In genomic region chr4:95849497-95849896, GRCm38 (mm10) we compare ENCODE assay signal across 18 mouse cellular contexts.
DNase-seq lines count a peak whose midpoint lies in the region; ATAC-seq lines count a peak whose summit lies in the region.
"Had no signal": no experiment of that assay in that cellular context is flagged by ENCODE, and none has a peak within 500 bp of the region (broad histone marks: within the 10 kb centered on the region; RNA-seq: fewer than 3 reads in every experiment).

No protein-coding gene starts in this region.

- H3K27me3 ChIP-seq in heart, embryonic 11.5 days (ENCODE audit: control insufficient read depth, insufficient read depth, low read length), result no peaks in the 10 kb centered on the region
- no peaks in the 10 kb centered on the region for H3K27me3 ChIP-seq in lung, embryonic 16.5 days (ENCODE audit: control insufficient read depth, insufficient read depth, low read depth, low read length)
- no peaks in the 10 kb centered on the region for H3K27me3 ChIP-seq in limb, embryonic 15.5 days
- H3K27me3 ChIP-seq in stomach, embryonic 16.5 days (ENCODE audit: control insufficient read depth, insufficient read depth, low read length), result no peaks in the 10 kb centered on the region
- no peaks in the 10 kb centered on the region for H3K27me3 ChIP-seq in neural tube, embryonic 15.5 days (replicated peaks)
- H3K27me3 ChIP-seq: forebrain, embryonic 13.5 days; heart, embryonic 13.5 days; hindbrain, embryonic 15.5 days had no signal

- no peak overlapping the region for H3K27ac ChIP-seq in heart, embryonic 11.5 days (ENCODE audit: low read depth, low read length)
- peak overlapping the region; percentile 74 for H3K27ac ChIP-seq in lung, embryonic 16.5 days (ENCODE audit: low read length)
- no peak overlapping the region for H3K27ac ChIP-seq in limb, embryonic 15.5 days
- no peak overlapping the region for H3K27ac ChIP-seq in stomach, embryonic 16.5 days (ENCODE audit: low read length)
- H3K27ac ChIP-seq in neural tube, embryonic 15.5 days (replicated peaks), result no peak overlapping the region
- H3K27ac ChIP-seq: forebrain, embryonic 13.5 days; heart, embryonic 13.5 days; hindbrain, embryonic 15.5 days had no signal

- no peaks in the 10 kb centered on the region for H3K9me3 ChIP-seq in heart, embryonic 11.5 days (replicated peaks; ENCODE audit: control insufficient read depth, low read length)
- H3K9me3 ChIP-seq in lung, embryonic 16.5 days (ENCODE audit: control insufficient read depth, low read length), result no peaks in the 10 kb centered on the region
- H3K9me3 ChIP-seq in limb, embryonic 15.5 days, result no peaks in the 10 kb centered on the region
- no peaks in the 10 kb centered on the region for H3K9me3 ChIP-seq in stomach, embryonic 16.5 days (replicated peaks; ENCODE audit: control insufficient read depth, low read length)
- no peaks in the 10 kb centered on the region for H3K9me3 ChIP-seq in neural tube, embryonic 15.5 days (replicated peaks)
- H3K9me3 ChIP-seq: forebrain, embryonic 13.5 days; heart, embryonic 13.5 days; hindbrain, embryonic 15.5 days had no signal

- H3K4me3 ChIP-seq in heart, embryonic 11.5 days (ENCODE audit: low read depth, low read length), result no peak overlapping the region
- no peak overlapping the region for H3K4me3 ChIP-seq in lung, embryonic 16.5 days (ENCODE audit: low read length)
- H3K4me3 ChIP-seq in limb, embryonic 15.5 days, result no peak overlapping the region
- no peak overlapping the region for H3K4me3 ChIP-seq in stomach, embryonic 16.5 days (replicated peaks; ENCODE audit: low read length)
- H3K4me3 ChIP-seq in neural tube, embryonic 15.5 days (replicated peaks), result no peak overlapping the region
- H3K4me3 ChIP-seq: forebrain, embryonic 13.5 days; heart, embryonic 13.5 days; hindbrain, embryonic 15.5 days had no signal

- DNase-seq in heart, adult 18-20 months, result peak; percentile 20 to 45
- no peak for DNase-seq in lung, postnatal 25 days (ENCODE audit: low spot score)
- no peak for DNase-seq in left cerebral cortex, postnatal 25 days (ENCODE audit: low spot score in 2 of 2)
- DNase-seq: cerebellum, adult 11 months; kidney, adult 11 months; kidney, postnatal 14 days; lung, adult 18-20 months; midbrain, embryonic 14.5 days; right cerebral cortex, postnatal 25 days; thymus, adult 2 months had no signal

- no peak for ATAC-seq in heart, embryonic 11.5 days (replicated peaks; ENCODE audit: insufficient number of reproducible peaks, low FRiP score, low TSS enrichment)
- peak; percentile 33; the same call in 1 of the 2 replicates for ATAC-seq in lung, embryonic 16.5 days (ENCODE audit: low read depth)
- peak; percentile 67; the same call in 1 of the 2 replicates for ATAC-seq in limb, embryonic 15.5 days (ENCODE audit: insufficient number of reproducible peaks, low FRiP score, low TSS enrichment, low read depth)
- peak; percentile 33; the same call in 1 of the 2 replicates for ATAC-seq in stomach, embryonic 16.5 days (ENCODE audit: insufficient read depth, low FRiP score)
- ATAC-seq in neural tube, embryonic 15.5 days (ENCODE audit: low FRiP score), result no peak
- ATAC-seq: forebrain, embryonic 13.5 days had no signal

- 0 out of 2 replicates have a peak, but pooled peaks cover 9% of the 10 kb centered on the region for H3K4me1 ChIP-seq in heart, embryonic 11.5 days (ENCODE audit: control insufficient read depth, insufficient read depth, low read length)
- H3K4me1 ChIP-seq in lung, embryonic 16.5 days (replicated peaks; ENCODE audit: control insufficient read depth, insufficient read depth, low read length), result peaks cover 22% of the 10 kb centered on the region
- H3K4me1 ChIP-seq in limb, embryonic 15.5 days, result peaks cover 21% of the 10 kb centered on the region
- peaks cover 5% of the 10 kb centered on the region for H3K4me1 ChIP-seq in stomach, embryonic 16.5 days (ENCODE audit: control insufficient read depth, insufficient read depth, low read length)
- no peaks in the 10 kb centered on the region for H3K4me1 ChIP-seq in neural tube, embryonic 15.5 days
- H3K4me1 ChIP-seq: hindbrain, embryonic 15.5 days had no signal

- no peak overlapping the region for H3K4me2 ChIP-seq in heart, embryonic 11.5 days
- H3K4me2 ChIP-seq in lung, embryonic 16.5 days (ENCODE audit: low read depth, low read length), result no peak overlapping the region
- no peak overlapping the region for H3K4me2 ChIP-seq in limb, embryonic 15.5 days
- no peak overlapping the region for H3K4me2 ChIP-seq in stomach, embryonic 16.5 days (ENCODE audit: low read depth, low read length)
- no peak overlapping the region for H3K4me2 ChIP-seq in neural tube, embryonic 15.5 days
- H3K4me2 ChIP-seq: forebrain, embryonic 13.5 days; heart, embryonic 13.5 days; hindbrain, embryonic 15.5 days had no signal

- intact Hi-C loops in left cerebral cortex, postnatal 25 days (cut with DNase I), result no loop called here

- WGBS in heart, embryonic 11.5 days (ENCODE audit: insufficient replicate concordance), result 57% methylated on average over 5 of the region's 5 CpGs
- WGBS in lung, embryonic 16.5 days, result 56% methylated on average over 5 of the region's 5 CpGs
- WGBS in limb, embryonic 15.5 days, result 51% methylated on average over 5 of the region's 5 CpGs
- WGBS in stomach, embryonic 16.5 days, result 74% methylated on average over 5 of the region's 5 CpGs
- WGBS in neural tube, embryonic 15.5 days, result 80% methylated on average over 5 of the region's 5 CpGs

- no peaks in the 10 kb centered on the region for H3K36me3 ChIP-seq in heart, embryonic 11.5 days (ENCODE audit: control insufficient read depth, insufficient read depth, low read length)
- H3K36me3 ChIP-seq in lung, embryonic 16.5 days (ENCODE audit: control insufficient read depth, insufficient read depth, low read length), result no peaks in the 10 kb centered on the region
- H3K36me3 ChIP-seq in limb, embryonic 15.5 days, result no peaks in the 10 kb centered on the region
- no peaks in the 10 kb centered on the region for H3K36me3 ChIP-seq in stomach, embryonic 16.5 days (ENCODE audit: control insufficient read depth, insufficient read depth, low read length)
- H3K36me3 ChIP-seq in neural tube, embryonic 15.5 days, result no peaks in the 10 kb centered on the region
- H3K36me3 ChIP-seq: heart, embryonic 13.5 days; hindbrain, embryonic 15.5 days had no signal

- no peak overlapping the region for H3K9ac ChIP-seq in heart, embryonic 11.5 days (ENCODE audit: low read depth, low read length)
- H3K9ac ChIP-seq in lung, embryonic 16.5 days (ENCODE audit: low read length), result no peak overlapping the region
- no peak overlapping the region for H3K9ac ChIP-seq in limb, embryonic 15.5 days
- H3K9ac ChIP-seq in stomach, embryonic 16.5 days (ENCODE audit: low read length), result no peak overlapping the region
- no peak overlapping the region for H3K9ac ChIP-seq in neural tube, embryonic 15.5 days (replicated peaks)
- H3K9ac ChIP-seq: forebrain, embryonic 13.5 days; heart, embryonic 13.5 days; hindbrain, embryonic 15.5 days had no signal

Comparison
In these comparisons a context has a peak if more than half of its experiments do, and no peak if none do; other contexts are left out.
1. DNase-seq: peak in heart, adult 18-20 months (2 of 2); none in lung, postnatal 25 days (single experiment) and left cerebral cortex, postnatal 25 days (0 of 2).
2. ATAC-seq: peak in lung, embryonic 16.5 days (single experiment), limb, embryonic 15.5 days (single experiment) and stomach, embryonic 16.5 days (single experiment); none in heart, embryonic 11.5 days (single experiment) and neural tube, embryonic 15.5 days (single experiment).